Mouse (Mus musculus): ENCODE measurements around the gene Oas3. TPM values are rescaled to one million over a fixed set of nuclear protein-coding genes. Genes with fewer than 3 reads are reported as not detected.

Gene Oas3
- polyA plus RNA-seq, 1 experiment from 2014 or later: 0.34 TPM

DNA sequence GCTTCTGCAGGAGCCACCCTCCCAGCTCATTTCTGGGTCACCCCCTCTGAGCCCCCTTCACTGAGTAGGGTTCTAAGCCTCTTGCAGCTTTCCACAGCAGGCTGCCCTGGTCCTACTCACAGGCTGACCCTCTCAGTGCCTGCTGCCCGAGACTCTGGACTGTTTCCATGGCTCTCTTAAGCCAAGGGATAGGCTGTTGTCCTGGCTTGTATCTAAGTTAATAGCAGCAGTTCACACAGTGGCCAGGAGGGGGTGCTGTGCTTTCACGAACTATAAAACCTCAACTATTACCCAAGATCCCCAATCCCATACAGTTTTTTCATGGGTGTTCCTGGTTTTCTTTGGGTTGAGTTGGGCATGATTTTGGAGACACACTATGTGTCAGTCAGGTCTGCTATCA, 15.6 kb upstream of the Oas3 start:
- ATAC-seq (replicated peaks; ENCODE audit: insufficient number of reproducible peaks, insufficient read depth, low FRiP score, low read depth): no peak
- Histone ChIP-seq H3K4me3 (no peak overlapping the region), H3K9ac (no peak overlapping the region), H3K4me1 (replicated peaks) (no peaks in the 10 kb centered on the region), H3K9me3 (replicated peaks) (no peaks in the 10 kb centered on the region), H3K27ac (no peak overlapping the region), H3K27me3 (peaks cover 17% of the 10 kb centered on the region), H3K36me3 (no peaks in the 10 kb centered on the region), H3K4me2 (no peak overlapping the region)
- 13% methylated on average over 2 of the region's 2 CpGs for WGBS

- no peak overlapping the region for H3K4me3 ChIP-seq
- 43% methylated on average over 3 of the region's 3 CpGs for WGBS
Measured at GRCm38 (mm10) chr5:120787042-120787441, 9.6 kb upstream of the Oas3 start.

DNA sequence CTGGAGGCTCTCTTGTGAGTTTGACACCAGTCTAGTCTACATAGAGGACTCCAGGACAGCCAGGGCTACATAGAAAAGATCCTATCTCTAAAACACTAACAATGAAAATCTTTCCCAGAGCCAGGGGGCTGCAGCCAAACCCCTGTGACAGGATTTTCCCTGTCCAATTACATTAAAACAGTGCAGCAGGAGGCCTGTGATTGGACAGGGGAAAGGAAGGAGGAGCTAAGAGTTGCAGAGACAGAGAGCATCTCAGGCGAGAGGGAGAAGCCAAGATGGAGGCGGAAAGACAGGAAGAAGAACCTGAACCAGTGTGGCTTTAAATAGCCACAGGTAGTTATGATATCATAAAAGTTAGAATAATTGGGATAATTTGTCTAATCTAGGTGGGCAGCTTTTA, 5.0 kb upstream of the Oas3 start:
- no peak overlapping the region for H3K4me3 ChIP-seq
- H3K9ac ChIP-seq: no peak overlapping the region
- peaks cover 22% of the 10 kb centered on the region for H3K4me1 ChIP-seq (replicated peaks)
- H3K9me3 ChIP-seq (replicated peaks): no peaks in the 10 kb centered on the region
- H3K27ac ChIP-seq: no peak overlapping the region
- H3K27me3 ChIP-seq: 0 out of 2 replicates have a peak, but pooled peaks cover 4% of the 10 kb centered on the region
- ATAC-seq (replicated peaks; ENCODE audit: insufficient number of reproducible peaks, insufficient read depth, low FRiP score, low read depth): no peak
- 69% methylated on average over 2 of the region's 2 CpGs for WGBS
- H3K36me3 ChIP-seq: no peaks in the 10 kb centered on the region
- H3K4me2 ChIP-seq: no peak overlapping the region

More at GRCm38 (mm10) chr5:120787042-120787441, 9.6 kb upstream of the Oas3 start:
- no peak for ATAC-seq (replicated peaks; ENCODE audit: insufficient number of reproducible peaks, insufficient read depth, low FRiP score, low read depth)
- Histone ChIP-seq H3K27ac (no peak overlapping the region), H3K9ac (no peak overlapping the region), H3K36me3 (no peaks in the 10 kb centered on the region), H3K27me3 (peaks cover 18% of the 10 kb centered on the region), H3K9me3 (replicated peaks) (no peaks in the 10 kb centered on the region), H3K4me1 (replicated peaks) (no peaks in the 10 kb centered on the region), H3K4me2 (no peak overlapping the region)

DNA sequence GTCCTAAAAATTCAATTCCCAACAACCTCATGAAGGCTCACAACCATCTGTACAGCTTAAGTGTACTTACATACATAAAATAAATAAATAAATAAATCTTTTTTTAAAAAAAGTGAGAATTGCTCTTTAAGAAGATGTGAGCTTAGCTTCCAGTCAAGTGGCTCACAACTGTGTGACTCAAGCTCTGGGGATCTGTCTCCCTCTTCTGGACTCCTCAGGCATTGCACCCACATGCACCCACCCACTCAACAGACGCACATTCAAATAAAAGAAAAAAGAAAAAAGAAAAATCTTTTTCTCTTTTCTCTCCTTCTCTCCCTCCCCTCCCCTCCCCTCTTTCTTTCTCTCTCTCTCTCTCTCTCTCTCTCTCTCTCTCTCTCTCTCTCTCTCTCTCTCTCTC, 4.2 kb upstream of the Oas3 start:
- 86% methylated on average over 1 of the region's 1 CpGs for WGBS
- no peak for ATAC-seq (replicated peaks; ENCODE audit: insufficient number of reproducible peaks, insufficient read depth, low FRiP score, low read depth)

GRCm38 (mm10) chr5:120779922-120780321, 2.5 kb upstream of the Oas3 start:
- Histone ChIP-seq H3K27ac (peak overlapping the region; percentile 78), H3K27me3 (no peaks in the 10 kb centered on the region), H3K4me3 (no peak overlapping the region), H3K9ac (no peak overlapping the region), H3K4me2 (peak overlapping the region; percentile 32), H3K4me1 (replicated peaks) (peaks cover 31% of the 10 kb centered on the region), H3K9me3 (replicated peaks) (no peaks in the 10 kb centered on the region), H3K36me3 (no peaks in the 10 kb centered on the region)
- peak; percentile 47; the same call in 1 of the 2 replicates for ATAC-seq (replicated peaks; ENCODE audit: insufficient number of reproducible peaks, insufficient read depth, low FRiP score, low read depth)
- WGBS: 8% methylated on average over 3 of the region's 3 CpGs

More for the DNA sequence above, 4.2 kb upstream of the Oas3 start:
- no peak overlapping the region for H3K4me2 ChIP-seq
- no peak overlapping the region for H3K4me3 ChIP-seq
- H3K9me3 ChIP-seq (replicated peaks): no peaks in the 10 kb centered on the region
- no peaks in the 10 kb centered on the region for H3K27me3 ChIP-seq
- H3K4me1 ChIP-seq (replicated peaks): peaks cover 22% of the 10 kb centered on the region
- H3K36me3 ChIP-seq: no peaks in the 10 kb centered on the region
- no peak overlapping the region for H3K27ac ChIP-seq
- H3K9ac ChIP-seq: no peak overlapping the region

GRCm38 (mm10) chr5:120778941-120779340, 1.5 kb upstream of the Oas3 start:
- H3K9ac ChIP-seq: no peak overlapping the region
- 39% methylated on average over 2 of the region's 2 CpGs for WGBS
- H3K27me3 ChIP-seq: no peaks in the 10 kb centered on the region
- no peaks in the 10 kb centered on the region for H3K36me3 ChIP-seq
- H3K9me3 ChIP-seq (replicated peaks): no peaks in the 10 kb centered on the region
- no peak for ATAC-seq (replicated peaks; ENCODE audit: insufficient number of reproducible peaks, insufficient read depth, low FRiP score, low read depth)
- peak overlapping the region; percentile 78; the same call in 1 of the 2 replicates for H3K27ac ChIP-seq
- no peak overlapping the region for H3K4me2 ChIP-seq
- no peak overlapping the region for H3K4me3 ChIP-seq
- H3K4me1 ChIP-seq (replicated peaks): peaks cover 32% of the 10 kb centered on the region

DNA sequence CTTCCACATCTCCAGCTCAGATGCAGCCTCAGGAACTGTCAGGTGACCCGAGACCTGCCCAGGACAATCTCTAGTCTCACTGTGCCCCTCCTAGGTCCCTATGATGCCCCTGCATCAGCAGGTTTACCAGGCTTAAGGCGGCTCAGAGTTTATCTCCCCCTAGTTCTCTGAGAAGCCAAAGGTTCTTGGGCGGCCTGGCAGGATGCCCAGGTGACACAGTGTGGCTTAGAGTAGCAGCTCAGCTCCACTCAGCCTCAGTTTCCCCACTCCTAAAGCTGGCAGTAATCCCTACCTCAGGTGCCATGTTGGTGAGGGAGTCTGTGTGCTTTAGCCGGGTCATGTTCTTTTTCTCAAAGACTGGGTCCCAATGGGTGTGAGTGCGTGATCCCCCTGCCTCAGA, 660 bp downstream of the Oas3 start:
- Histone ChIP-seq H3K9ac (no peak overlapping the region), H3K36me3 (no peaks in the 10 kb centered on the region), H3K27me3 (no peaks in the 10 kb centered on the region), H3K4me3 (no peak overlapping the region), H3K4me1 (replicated peaks) (peaks cover 32% of the 10 kb centered on the region), H3K9me3 (replicated peaks) (no peaks in the 10 kb centered on the region), H3K4me2 (no peak overlapping the region), H3K27ac (no peak overlapping the region)
- 75% methylated on average over 5 of the region's 5 CpGs for WGBS
- ATAC-seq (replicated peaks; ENCODE audit: insufficient number of reproducible peaks, insufficient read depth, low FRiP score, low read depth): no peak

GRCm38 (mm10) chr5:120775287-120775985, 2.0 kb downstream of the Oas3 start:
- H3K4me2 ChIP-seq: 0 out of 2 replicates have a peak overlapping the region, but pooled peaks have one; percentile 21
- peaks cover 29% of the 10 kb centered on the region for H3K4me1 ChIP-seq (replicated peaks)
- no peaks in the 10 kb centered on the region for H3K9me3 ChIP-seq (replicated peaks)
- no peak overlapping the region for H3K9ac ChIP-seq
- H3K27me3 ChIP-seq: no peaks in the 10 kb centered on the region
- 50% methylated on average over 14 of the region's 14 CpGs for WGBS
- no peak for ATAC-seq (replicated peaks; ENCODE audit: insufficient number of reproducible peaks, insufficient read depth, low FRiP score, low read depth)
- peak overlapping the region; percentile 60 for H3K27ac ChIP-seq
- no peaks in the 10 kb centered on the region for H3K36me3 ChIP-seq
- no peak overlapping the region for H3K4me3 ChIP-seq

DNA sequence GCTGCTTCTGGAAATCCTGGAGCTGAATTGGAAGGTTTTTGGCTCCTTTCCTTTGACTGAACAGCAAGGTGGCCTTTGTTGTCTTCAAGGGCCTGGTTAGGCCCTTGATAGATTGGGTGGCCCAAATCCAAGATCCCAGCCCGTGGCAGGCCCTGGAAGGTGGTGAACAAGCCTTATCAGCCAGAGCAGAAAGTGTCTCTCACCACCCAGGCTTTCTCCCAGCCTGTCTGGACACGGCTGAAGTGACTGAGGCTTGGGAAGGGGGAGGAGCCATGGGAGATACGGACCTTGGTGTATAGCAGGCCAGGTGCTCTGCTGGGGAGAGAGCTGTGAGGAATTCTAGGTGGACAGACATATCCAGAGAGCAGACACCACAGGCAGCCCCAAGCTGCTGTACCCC, 8.1 kb downstream of the Oas3 start:
- no peak overlapping the region for H3K9ac ChIP-seq
- no peaks in the 10 kb centered on the region; the same call in 1 of the 2 replicates for H3K9me3 ChIP-seq (replicated peaks)
- no peak overlapping the region for H3K4me2 ChIP-seq
- H3K4me1 ChIP-seq (replicated peaks): no peaks in the 10 kb centered on the region
- H3K4me3 ChIP-seq: no peak overlapping the region
- WGBS: 34% methylated on average over 3 of the region's 3 CpGs
- H3K27me3 ChIP-seq: no peaks in the 10 kb centered on the region
- ATAC-seq (replicated peaks; ENCODE audit: insufficient number of reproducible peaks, insufficient read depth, low FRiP score, low read depth): no peak
- H3K36me3 ChIP-seq: no peaks in the 10 kb centered on the region
- no peak overlapping the region for H3K27ac ChIP-seq

- Histone ChIP-seq H3K9ac (no peak overlapping the region), H3K9me3 (replicated peaks) (no peaks in the 10 kb centered on the region; the same call in 1 of the 2 replicates), H3K36me3 (no peaks in the 10 kb centered on the region), H3K27ac (no peak overlapping the region), H3K4me1 (replicated peaks) (peaks cover 6% of the 10 kb centered on the region; the same call in 1 of the 2 replicates), H3K4me3 (no peak overlapping the region), H3K4me2 (no peak overlapping the region), H3K27me3 (0 out of 2 replicates have a peak, but pooled peaks cover 4% of the 10 kb centered on the region)
- ATAC-seq (replicated peaks; ENCODE audit: insufficient number of reproducible peaks, insufficient read depth, low FRiP score, low read depth): no peak
- WGBS: 61% methylated on average over 8 of the region's 8 CpGs
Measured at GRCm38 (mm10) chr5:120765010-120765409, 12.5 kb downstream of the Oas3 start.

GRCm38 (mm10) chr5:120761901-120762300, 15.6 kb downstream of the Oas3 start:
- 0 out of 2 replicates have a peak, but pooled peaks cover 4% of the 10 kb centered on the region for H3K27me3 ChIP-seq
- H3K4me2 ChIP-seq: peak overlapping the region; percentile 10; the same call in 1 of the 2 replicates
- H3K4me3 ChIP-seq: no peak overlapping the region
- no peaks in the 10 kb centered on the region for H3K36me3 ChIP-seq
- no peak overlapping the region for H3K9ac ChIP-seq
- no peaks in the 10 kb centered on the region for H3K9me3 ChIP-seq (replicated peaks)
- 0 out of 2 replicates have a peak, but pooled peaks have one; percentile 27 for ATAC-seq (replicated peaks; ENCODE audit: insufficient number of reproducible peaks, insufficient read depth, low FRiP score, low read depth)
- WGBS: 21% methylated on average over 6 of the region's 6 CpGs
- H3K27ac ChIP-seq: peak overlapping the region; percentile 34; the same call in 1 of the 2 replicates
- H3K4me1 ChIP-seq (replicated peaks): peaks cover 6% of the 10 kb centered on the region; the same call in 1 of the 2 replicates

DNA sequence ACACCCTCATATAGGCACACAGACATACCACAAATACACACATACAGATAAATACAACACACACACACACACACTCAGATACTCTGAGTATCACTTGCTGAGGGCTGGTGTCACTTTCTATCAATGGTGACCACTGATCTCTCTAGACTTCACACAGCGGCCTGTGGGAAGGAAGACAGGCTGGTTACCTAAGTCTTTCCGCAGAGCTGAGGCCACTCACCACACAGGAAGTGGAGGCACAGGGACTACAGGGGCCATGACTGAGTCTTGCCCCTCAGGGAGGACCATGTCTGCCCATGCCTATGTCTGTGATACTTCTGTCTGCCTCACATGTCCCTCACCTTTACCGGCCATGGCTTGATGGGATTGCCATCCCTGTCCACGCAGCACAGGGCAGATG, 23.2 kb downstream of the Oas3 start:
- no peak overlapping the region for H3K4me3 ChIP-seq
- no peak for ATAC-seq (replicated peaks; ENCODE audit: insufficient number of reproducible peaks, insufficient read depth, low FRiP score, low read depth)
- no peaks in the 10 kb centered on the region for H3K9me3 ChIP-seq (replicated peaks)
- no peaks in the 10 kb centered on the region for H3K27me3 ChIP-seq
- H3K9ac ChIP-seq: no peak overlapping the region
- 78% methylated on average over 4 of the region's 4 CpGs for WGBS
- H3K4me1 ChIP-seq (replicated peaks): no peaks in the 10 kb centered on the region
- no peak overlapping the region for H3K4me2 ChIP-seq
- no peak overlapping the region for H3K27ac ChIP-seq
- no peaks in the 10 kb centered on the region for H3K36me3 ChIP-seq
